Mouse (Mus musculus) activated CD4-positive, CD25-positive, alpha-beta regulatory T cell, adult 4 months (primary cell): ENCODE measurements around the gene Ltb. TPM values are rescaled to one million over a fixed set of nuclear protein-coding genes. Genes with fewer than 3 reads are reported as not detected.
A peak's percentile ranks its signal among the peaks of the same experiment; 100 is the strongest.

ENCODE experiments used
- ATAC-seq: one replicate; pipeline ENCODE4 v1.8.0; 2017
- polyA plus RNA-seq, 2 experiments: library from polyadenylated mRNA; unstranded; fragments of 100-300 nt; shearing (Covaris generic); gene quantifications; one replicate each; pipeline ENCODE4 v1.2.1; 2017

Gene Ltb
- polyA plus RNA-seq, 2 experiments from 2014 or later, result 134 to 383 TPM

GRCm38 (mm10) chr17:35165451-35166155 lies 28.6 kb upstream of the Ltb start:
- no peak for ATAC-seq

- peak; percentile 9 for ATAC-seq
Observed at GRCm38 (mm10) chr17:35166352-35167035, 27.7 kb upstream of the Ltb start.

DNA sequence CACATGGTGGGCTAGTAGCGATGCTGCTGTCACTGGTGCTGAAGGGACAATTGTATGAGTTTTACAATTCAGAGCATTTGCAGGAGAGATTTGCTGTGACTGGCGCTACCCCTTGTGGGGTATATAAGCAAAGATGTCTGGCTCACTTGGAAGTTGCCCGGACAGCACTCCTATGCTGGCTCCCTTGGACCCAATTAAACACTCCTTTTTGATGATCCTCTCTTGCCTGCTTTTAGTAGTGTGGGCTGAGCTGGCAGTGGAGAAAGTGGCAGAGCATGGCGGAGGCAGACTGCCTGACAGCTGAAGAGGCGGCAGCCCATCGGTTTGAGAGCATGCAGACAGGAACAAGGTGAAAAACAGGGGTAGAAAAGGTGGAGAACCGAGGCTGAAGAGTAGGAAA lies 26.4 kb upstream of the Ltb start:
- ATAC-seq, result no peak

GRCm38 (mm10) chr17:35168541-35169207 lies 25.6 kb upstream of the Ltb start:
- no peak for ATAC-seq

GRCm38 (mm10) chr17:35172445-35173234 lies 21.6 kb upstream of the Ltb start:
- peak; percentile 44 for ATAC-seq

- ATAC-seq, result peak; percentile 80
Observed at GRCm38 (mm10) chr17:35173329-35173728, 20.9 kb upstream of the Ltb start.

DNA sequence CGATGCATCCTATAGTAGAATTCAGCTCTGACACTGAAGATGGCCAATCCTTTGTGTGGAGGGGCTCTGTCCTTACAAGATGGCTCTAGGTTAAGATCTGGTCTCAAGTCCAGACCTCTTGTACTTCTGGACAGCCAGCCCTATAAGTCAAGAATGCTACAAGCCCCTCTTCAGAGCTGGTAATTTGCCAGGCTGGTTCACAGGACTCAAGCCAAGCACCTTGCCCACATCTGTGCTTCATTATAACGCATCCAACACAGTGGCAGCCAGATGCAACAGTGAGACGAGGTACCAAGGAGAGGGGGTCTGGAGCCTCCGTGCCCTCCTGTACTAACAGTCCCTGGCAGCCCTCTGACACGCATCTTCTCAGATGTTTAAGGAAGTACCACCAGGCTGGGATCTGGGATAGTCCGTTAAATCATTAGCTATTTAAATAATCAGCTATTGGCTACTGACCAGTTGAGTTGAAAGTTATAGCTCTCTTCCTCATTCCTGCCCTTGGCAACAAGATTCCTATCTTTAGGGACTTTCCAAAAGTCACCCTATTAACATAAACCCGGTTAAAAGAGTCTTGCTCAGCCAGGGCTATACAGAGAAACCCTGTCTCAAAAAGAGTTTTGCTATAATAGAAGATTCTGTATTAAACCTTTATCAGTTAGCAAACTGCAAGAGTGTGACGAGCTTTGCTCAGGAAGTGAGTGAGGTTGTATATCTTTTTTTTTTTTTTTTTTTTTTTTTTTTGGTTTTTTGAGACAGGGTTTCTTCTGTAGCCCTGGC lies 19.9 kb upstream of the Ltb start:
- ATAC-seq, result peak; percentile 47

DNA sequence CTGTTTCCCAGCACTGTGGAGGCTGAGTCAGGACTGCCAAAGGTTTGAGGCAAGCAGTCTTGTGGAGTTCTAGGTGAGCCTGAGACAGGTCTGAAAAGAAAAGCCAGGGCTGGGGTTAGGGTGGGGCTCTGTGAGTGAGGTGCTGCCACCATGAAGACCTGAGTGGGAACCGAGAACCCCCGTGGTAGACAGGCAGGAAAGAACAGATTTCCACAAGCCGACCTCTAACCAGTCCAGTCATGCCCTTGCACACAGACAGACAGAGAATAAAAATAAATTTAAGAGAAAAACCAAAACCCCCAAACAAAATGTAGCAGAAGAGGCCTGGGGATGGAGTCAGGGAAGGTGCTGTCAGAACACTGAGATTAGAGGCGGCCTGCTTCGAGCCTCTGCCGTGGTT lies 18.9 kb upstream of the Ltb start:
- ATAC-seq, result no peak

GRCm38 (mm10) chr17:35175968-35176367 lies 18.3 kb upstream of the Ltb start, which contains the start of gene Aif1:
Gene Aif1, minus strand, starts transcription at chr17:35176068.
- no peak for ATAC-seq

GRCm38 (mm10) chr17:35178528-35178927 lies 15.7 kb upstream of the Ltb start:
- ATAC-seq, result no peak

DNA sequence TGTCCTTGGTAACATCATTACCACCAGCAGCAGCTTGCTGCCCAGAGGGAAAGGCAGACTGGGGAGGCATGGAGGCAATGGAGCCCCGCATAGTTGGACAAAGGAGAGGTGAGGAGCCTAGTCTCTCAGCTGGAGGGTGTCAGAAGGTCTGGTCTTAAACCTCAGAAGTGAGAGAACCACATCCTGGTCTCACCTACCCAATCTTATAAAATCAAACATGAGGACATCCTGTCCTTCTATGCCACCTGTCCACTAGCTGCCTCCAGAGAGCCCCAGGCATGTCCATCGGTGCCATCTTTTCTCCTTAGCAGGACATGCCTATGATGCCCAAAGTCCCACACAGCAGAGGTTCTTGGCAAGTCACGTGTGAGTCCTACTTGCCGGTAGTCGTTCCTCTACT lies 14.1 kb upstream of the Ltb start:
- ATAC-seq, result peak; percentile 55

DNA sequence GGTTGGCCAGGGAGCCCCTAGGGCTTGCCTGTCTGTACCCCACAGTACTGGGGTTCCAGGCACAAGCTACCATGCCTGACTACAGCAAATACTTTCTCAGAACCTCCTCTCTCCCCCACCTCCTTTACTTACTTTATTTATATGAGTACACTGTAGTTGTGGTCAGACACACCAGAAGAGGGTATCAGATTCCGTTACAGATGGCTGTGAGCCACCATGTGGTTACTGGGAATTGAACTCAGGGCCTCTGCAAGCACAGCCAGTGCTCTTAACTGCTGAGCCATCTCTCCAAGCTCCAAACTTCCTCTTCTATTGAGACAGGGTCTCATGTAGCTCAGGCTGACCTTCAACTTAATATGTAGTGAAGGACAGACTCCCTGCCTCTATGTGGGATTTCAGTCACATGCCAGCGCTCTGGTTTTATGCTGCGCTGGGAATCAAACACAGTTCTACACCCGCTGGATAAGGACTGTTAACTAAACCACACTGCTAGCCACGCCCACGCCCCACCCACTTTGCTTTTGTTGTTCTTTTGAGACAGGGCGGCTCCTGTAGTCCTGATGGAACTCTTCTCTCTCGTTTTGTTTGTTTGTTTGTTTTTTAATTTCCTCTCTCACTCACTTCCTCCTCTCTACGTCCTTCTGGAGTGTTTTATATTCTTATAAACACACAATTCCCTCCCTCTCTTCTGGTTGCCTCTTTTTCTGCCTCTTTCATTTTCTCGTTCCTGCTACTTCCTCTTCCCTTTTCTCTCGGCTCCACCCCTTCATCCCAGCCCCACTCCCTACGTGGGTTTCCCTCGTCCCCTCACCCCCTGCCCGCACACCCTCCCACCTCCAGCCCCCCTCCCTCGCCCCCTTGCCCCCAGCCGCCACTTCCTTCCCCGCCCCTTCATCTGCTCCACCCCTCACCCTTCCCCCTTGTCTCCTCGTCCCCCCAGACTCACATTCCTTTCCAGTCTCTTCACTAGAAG lies 8.3 kb upstream of the Ltb start:
- peak; percentile 21 for ATAC-seq

DNA sequence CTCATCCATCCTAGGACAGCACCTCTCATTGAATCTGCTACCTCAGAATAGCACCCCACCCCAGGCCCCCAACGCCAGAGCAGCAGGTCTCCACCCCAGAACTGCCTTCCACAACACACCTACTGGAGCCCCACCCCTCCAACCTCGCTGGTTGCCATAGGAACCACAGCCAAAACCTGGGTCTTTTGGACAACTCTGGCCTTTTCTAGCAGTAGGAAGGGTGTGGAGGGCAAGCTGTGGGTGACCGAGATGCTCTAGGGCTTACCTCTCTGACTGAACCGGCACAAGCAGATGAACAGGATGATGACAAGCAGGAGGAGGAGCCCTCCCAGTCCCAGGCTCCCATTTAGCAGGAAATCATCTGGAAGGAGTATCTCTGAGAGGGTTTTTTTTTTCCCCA lies 7.6 kb upstream of the Ltb start:
- peak; percentile 50 for ATAC-seq

- no peak for ATAC-seq
Observed at GRCm38 (mm10) chr17:35187345-35187744, 6.9 kb upstream of the Ltb start.

GRCm38 (mm10) chr17:35187959-35188610 lies 6.2 kb upstream of the Ltb start, which contains the start of gene Lst1:
Gene Lst1, minus strand, starts transcription at chr17:35188439.
- ATAC-seq, result no peak

DNA sequence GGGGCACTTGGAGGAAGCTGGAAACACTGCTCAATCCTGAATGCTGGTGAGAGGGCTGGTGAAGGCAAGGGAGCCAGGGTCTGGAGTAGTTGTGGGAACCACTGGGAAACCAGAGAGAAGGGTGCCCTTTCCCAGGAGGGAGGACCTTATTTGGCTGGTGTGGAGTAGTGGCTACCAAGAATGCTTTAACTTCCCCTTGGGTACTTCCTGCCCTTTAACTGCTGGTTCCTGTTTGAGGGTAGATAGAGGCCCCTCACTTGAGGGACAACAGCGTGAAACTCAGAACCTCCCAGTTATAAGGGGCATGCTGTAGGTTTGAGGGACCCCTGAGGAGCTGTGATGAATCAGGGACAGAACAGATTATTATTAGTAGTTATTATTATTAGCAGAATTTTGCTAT lies 5.1 kb upstream of the Ltb start:
- ATAC-seq, result no peak

DNA sequence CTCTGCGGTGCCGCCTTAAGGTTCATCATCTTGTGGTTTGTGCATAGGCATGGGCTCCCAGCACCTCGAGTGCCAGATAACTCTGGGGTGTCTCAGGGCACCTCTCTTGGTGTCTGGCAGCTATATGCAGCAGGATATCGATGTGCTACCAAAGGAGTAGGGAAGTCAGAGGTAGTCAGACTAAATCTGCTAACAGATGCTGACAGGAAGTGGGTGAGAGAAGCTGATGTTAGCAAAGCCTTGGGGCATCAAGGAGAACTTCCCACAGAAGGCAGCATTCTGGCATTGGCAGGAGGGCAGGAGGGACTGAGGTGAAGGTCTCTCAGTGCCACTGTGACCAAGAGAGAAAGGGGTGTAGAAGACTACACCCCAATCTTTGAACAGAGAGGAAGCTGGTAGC lies 4.1 kb upstream of the Ltb start:
- peak; percentile 64 for ATAC-seq

DNA sequence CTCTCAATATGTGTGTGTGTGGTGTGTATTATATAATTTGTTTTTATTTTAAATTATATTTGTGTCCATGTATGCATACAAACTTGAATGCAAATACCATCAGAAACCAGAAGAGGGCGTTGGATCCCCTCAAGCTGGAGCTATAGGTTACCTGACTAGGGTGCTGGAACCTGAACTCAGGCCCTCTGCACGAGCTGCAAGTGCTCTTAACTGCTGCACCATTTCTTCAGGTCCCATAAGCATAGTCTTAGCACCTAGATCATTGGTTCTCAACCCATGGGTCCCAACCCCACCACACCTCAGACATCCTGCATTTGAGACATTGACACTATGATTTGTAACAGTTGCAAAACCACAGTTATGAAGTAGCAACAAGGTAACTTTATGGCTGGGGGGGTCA lies 2.5 kb upstream of the Ltb start:
- no peak for ATAC-seq

DNA sequence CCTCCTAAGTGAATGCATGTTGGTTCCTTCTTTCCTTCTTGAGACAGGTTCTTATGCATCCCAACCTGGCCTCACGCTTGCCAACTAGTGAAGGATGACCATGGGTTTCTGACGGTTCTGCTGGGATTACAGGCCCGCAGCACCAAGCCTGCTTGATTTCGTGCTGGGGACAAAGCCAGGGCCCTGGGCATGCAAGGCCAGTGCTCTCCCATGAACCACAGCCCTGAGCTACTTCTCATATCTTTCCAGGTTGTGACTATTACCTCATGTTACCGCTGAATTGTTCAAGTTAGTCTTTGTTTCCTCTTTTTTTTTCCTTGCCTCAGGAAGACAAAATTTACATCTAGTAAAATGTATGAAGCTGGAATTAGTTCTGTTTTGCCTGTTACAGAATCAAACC lies 1.3 kb upstream of the Ltb start:
- no peak for ATAC-seq
